Mouse (Mus musculus) thymus, adult 2 months (tissue): ENCODE measurements around the gene Trim62. TPM values are rescaled to one million over a fixed set of nuclear protein-coding genes. Genes with fewer than 3 reads are reported as not detected.
A peak's percentile ranks its signal among the peaks of the same experiment; 100 is the strongest.
"Not testable (repeated sequence)": the region's sequence is repeated elsewhere in the genome, so short reads cannot be mapped to it uniquely, and the experiment has no call there.

Experiments used
- DNase-seq: peaks from one replicate; pipeline ENCODE4 v3.0.0; 2021
- H3K27ac ChIP-seq: fragments of 200-500 bp; 2 replicates; pipeline ENCODE4 v1.5.1; 2012; ENCODE audit warnings: low read length, control low read depth; ENCODE audit not compliant: control insufficient read depth, insufficient read depth
- H3K27me3 ChIP-seq: fragments of 200-500 bp; 2 replicates; pipeline ENCODE4 v1.6.1; 2012; ENCODE audit warnings: mild to moderate bottlenecking, low read length, moderate library complexity, mixed read lengths; ENCODE audit not compliant: control insufficient read depth, insufficient read depth
- H3K36me3 ChIP-seq: fragments of 200-500 bp; 2 replicates; pipeline ENCODE4 v1.6.1; 2012; ENCODE audit warnings: mild to moderate bottlenecking, low read length, moderate library complexity; ENCODE audit not compliant: control insufficient read depth, insufficient read depth
- H3K4me1 ChIP-seq: fragments of 200-500 bp; replicated peaks from 2 replicates; pipeline ENCODE4 v1.6.1; 2012; ENCODE audit warnings: low read length; ENCODE audit not compliant: control insufficient read depth, insufficient read depth
- H3K4me3 ChIP-seq: fragments of 200-500 bp; 2 replicates; pipeline ENCODE4 v1.5.1; 2012; ENCODE audit warnings: mild to moderate bottlenecking, low read length, control low read depth, moderate library complexity; ENCODE audit not compliant: control insufficient read depth, insufficient read depth
- CTCF ChIP-seq: fragments of 200-500 bp; IDR thresholded peaks from 2 replicates; pipeline ENCODE4 v1.5.1; 2012; ENCODE audit warnings: mild to moderate bottlenecking, control low read depth, low read length, moderate library complexity, borderline replicate concordance; ENCODE audit not compliant: control insufficient read depth, poor library complexity, insufficient read depth; ENCODE audit errors: extremely low read depth
- POLR2A ChIP-seq: fragments of 200-500 bp; IDR thresholded peaks from 2 replicates; pipeline ENCODE4 v1.6.1; 2012; ENCODE audit warnings: mild to moderate bottlenecking, low read length, control low read depth, moderate library complexity; ENCODE audit not compliant: control insufficient read depth, poor library complexity, insufficient read depth; ENCODE audit errors: extremely low read depth
- WGBS: fragments of 180-500 bp; shearing (Covaris S2); methylation state at CpG from one replicate; pipeline ENCODE4 v1.1.7; 2018; 5-methylcytosine and 5-hydroxymethylcytosine counted together
- polyA plus RNA-seq: library from polyadenylated mRNA; depleted of rRNA; stranded (reverse); fragments of >200 nt; gene quantifications from 2 replicates; pipeline ENCODE4 v1.2.3, GENCODE M21; 2012

Trim62 gene
- polyA plus RNA-seq, 1 experiment = 7.3 TPM

DNA sequence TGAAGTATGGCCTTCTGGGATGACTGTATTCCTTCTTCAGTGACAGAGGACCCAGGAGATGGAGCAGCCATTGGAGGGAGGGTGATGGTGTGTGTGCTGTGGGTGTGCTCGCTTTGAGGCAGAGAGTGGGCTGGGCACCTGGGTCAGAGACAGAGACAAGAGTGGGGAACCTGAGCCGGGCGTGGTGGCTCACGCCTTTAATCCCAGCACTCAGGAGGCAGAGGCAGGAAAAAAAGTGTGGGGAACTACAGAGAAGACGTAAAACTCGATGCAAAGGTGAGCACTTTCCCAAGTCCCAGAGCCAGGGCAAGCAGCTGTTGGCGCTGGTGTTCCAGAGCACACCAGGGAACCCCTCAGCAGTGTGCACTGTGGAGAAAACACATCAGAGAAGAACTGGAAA, 33.7 kb upstream of the Trim62 start:
- WGBS = 88% methylated on average over 7 of the region's 7 CpGs
- no peak for TF ChIP-seq CTCF
- no peak for TF ChIP-seq POLR2A
- H3K27me3 ChIP-seq = no peaks in the 10 kb centered on the region

DNA sequence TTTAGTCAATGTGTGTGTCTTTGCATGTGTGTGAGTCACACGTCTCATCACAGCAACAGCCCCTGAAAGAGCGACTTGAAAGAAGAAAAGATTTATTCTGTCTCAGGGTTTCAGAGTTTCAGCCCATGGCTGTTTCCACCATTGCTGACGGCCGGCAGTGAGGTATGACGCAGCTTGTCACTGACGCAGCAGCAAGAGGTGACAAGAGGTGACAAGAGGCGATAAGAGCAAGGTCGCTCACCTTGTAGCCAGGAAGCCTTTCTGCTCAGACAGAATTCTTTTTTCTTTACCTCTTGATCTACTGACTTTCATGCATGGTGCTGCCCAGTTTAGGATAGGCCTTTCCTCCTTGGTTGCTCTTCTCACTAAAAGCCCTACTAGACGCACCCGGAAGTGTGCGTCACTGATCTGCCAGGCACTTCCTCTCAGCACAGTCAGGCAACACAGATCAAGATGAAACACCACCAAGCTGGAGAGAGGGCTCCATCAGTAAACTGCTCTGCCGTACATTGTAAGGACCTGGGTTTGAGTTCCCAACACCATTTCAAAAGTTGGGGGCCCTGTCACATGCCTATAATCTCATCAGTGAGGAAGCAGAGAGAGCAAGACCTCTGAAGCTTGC, 31.0 kb upstream of the Trim62 start:
- Histone ChIP-seq H3K4me1 (no peaks in the 10 kb centered on the region), H3K27ac (no peak overlapping the region), H3K27me3 (no peaks in the 10 kb centered on the region), H3K4me3 (no peak overlapping the region), H3K36me3 (no peaks in the 10 kb centered on the region)
- TF ChIP-seq POLR2A = no peak
- TF ChIP-seq CTCF = no peak
- 93% methylated on average over 12 of the region's 12 CpGs for WGBS
- DNase-seq = no peak

More for the DNA sequence above, 33.7 kb upstream of the Trim62 start:
- no peaks in the 10 kb centered on the region for H3K36me3 ChIP-seq
- H3K4me1 ChIP-seq = no peaks in the 10 kb centered on the region
- no peak overlapping the region for H3K27ac ChIP-seq
- H3K4me3 ChIP-seq = no peak overlapping the region
- DNase-seq = no peak

GRCm38 (mm10) chr4:128853117-128853516, 30.3 kb upstream of the Trim62 start:
- Histone ChIP-seq H3K4me3 (no peak overlapping the region), H3K27me3 (no peaks in the 10 kb centered on the region), H3K27ac (no peak overlapping the region), H3K36me3 (no peaks in the 10 kb centered on the region), H3K4me1 (no peaks in the 10 kb centered on the region)
- WGBS = 93% methylated on average over 11 of the region's 11 CpGs
- no peak for TF ChIP-seq CTCF
- DNase-seq = no peak

GRCm38 (mm10) chr4:128855613-128856040, 27.8 kb upstream of the Trim62 start:
- no peak for DNase-seq
- no peak for TF ChIP-seq POLR2A
- TF ChIP-seq CTCF = no peak
- H3K4me3 ChIP-seq = no peak overlapping the region
- H3K4me1 ChIP-seq = no peaks in the 10 kb centered on the region
- H3K27me3 ChIP-seq = no peaks in the 10 kb centered on the region
- 89% methylated on average over 4 of the region's 4 CpGs for WGBS
- no peaks in the 10 kb centered on the region for H3K36me3 ChIP-seq
- H3K27ac ChIP-seq = no peak overlapping the region

DNA sequence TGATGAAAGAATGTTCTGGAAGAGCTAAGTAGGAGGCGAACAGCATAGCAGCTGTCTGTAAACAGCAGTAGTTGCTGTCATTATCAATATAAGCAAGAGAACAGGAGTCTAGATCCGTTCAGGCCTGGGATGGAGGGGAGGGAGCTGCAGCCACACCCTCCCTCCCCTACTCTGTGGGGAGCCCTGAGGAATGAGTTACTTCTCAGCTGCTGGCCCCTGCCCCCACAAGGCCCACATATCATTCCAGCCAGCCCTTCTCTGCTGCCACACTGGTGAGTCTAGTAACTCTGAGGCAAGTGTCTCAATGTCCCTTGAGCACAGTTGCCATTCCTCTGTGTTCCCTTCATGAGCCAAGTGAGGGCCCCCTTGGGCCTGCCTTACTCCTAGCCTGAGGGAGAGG, 26.2 kb upstream of the Trim62 start:
- Histone ChIP-seq H3K27ac (no peak overlapping the region), H3K36me3 (no peaks in the 10 kb centered on the region), H3K27me3 (no peaks in the 10 kb centered on the region), H3K4me3 (no peak overlapping the region), H3K4me1 (no peaks in the 10 kb centered on the region)
- WGBS = 93% methylated on average over 2 of the region's 2 CpGs
- TF ChIP-seq CTCF = no peak
- no peak for TF ChIP-seq POLR2A
- no peak for DNase-seq

DNA sequence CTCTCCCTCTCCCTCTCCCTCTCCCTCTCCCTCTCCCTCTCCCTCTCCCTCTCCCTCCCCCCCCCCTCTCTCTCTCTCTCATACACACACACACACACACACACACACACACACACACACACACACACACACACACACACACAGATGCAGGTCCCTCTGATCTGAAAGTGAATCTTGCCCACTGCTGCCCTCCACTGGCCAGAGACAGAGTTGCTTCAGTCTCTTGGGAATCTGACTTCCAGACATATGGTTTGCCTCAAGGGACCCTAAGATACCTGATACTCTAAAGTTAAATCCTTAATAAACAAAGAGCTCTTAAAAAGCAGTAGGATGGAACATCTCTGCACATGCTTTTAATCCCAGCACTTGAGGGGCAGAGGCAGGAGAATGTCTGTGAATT, 25.2 kb upstream of the Trim62 start:
- not testable (repeated sequence) for H3K27ac ChIP-seq, H3K27me3 ChIP-seq, H3K4me3 ChIP-seq, H3K4me1 ChIP-seq, H3K36me3 ChIP-seq
- peak; percentile 68 for DNase-seq

GRCm38 (mm10) chr4:128858878-128859277, 24.5 kb upstream of the Trim62 start:
- DNase-seq = no peak
- Histone ChIP-seq H3K4me3 (no peak overlapping the region), H3K27me3 (no peaks in the 10 kb centered on the region), H3K36me3 (no peaks in the 10 kb centered on the region), H3K4me1 (no peaks in the 10 kb centered on the region), H3K27ac (no peak overlapping the region)
- TF ChIP-seq POLR2A = no peak
- TF ChIP-seq CTCF = 0 out of 2 replicates have a peak, but pooled peaks have one; percentile 24
- WGBS = 66% methylated on average over 4 of the region's 4 CpGs
